Mouse (Mus musculus) gastrocnemius, postnatal 4 days (tissue): ENCODE measurements around the gene Prpf40a. TPM values are rescaled to one million over a fixed set of nuclear protein-coding genes. Genes with fewer than 3 reads are reported as not detected.

Experiments
- DNase-seq, 2 experiments: peaks; one replicate each; pipeline ENCODE4 v3.0.0; 2021 to 2022; ENCODE audit warnings: low spot score in 2 of 2, mixed read lengths in 2 of 2
- long read RNA-seq, 2 experiments: library from polyadenylated mRNA; stranded (forward); transcript quantifications; one replicate each; pipeline ENCODE4 v2.0.0; 2021
- total RNA-seq, 2 experiments: library from RNA; stranded (reverse); gene quantifications; 2 replicates each; pipeline ENCODE4 v1.2.3; 2021

Gene Prpf40a
- total RNA-seq: 10 to 100 TPM; 58.1 to 73.1 TPM
- long read RNA-seq, experiment 1, partial matches to known transcripts: 3 of 9 reads
- long read RNA-seq, experiment 1, other reads (novel, unspliced or antisense): 3 of 9 reads
- long read RNA-seq, experiment 2, partial matches to known transcripts: 9 of 15 reads
- long read RNA-seq, experiment 2, other reads (novel, unspliced or antisense): 6 of 15 reads

DNA sequence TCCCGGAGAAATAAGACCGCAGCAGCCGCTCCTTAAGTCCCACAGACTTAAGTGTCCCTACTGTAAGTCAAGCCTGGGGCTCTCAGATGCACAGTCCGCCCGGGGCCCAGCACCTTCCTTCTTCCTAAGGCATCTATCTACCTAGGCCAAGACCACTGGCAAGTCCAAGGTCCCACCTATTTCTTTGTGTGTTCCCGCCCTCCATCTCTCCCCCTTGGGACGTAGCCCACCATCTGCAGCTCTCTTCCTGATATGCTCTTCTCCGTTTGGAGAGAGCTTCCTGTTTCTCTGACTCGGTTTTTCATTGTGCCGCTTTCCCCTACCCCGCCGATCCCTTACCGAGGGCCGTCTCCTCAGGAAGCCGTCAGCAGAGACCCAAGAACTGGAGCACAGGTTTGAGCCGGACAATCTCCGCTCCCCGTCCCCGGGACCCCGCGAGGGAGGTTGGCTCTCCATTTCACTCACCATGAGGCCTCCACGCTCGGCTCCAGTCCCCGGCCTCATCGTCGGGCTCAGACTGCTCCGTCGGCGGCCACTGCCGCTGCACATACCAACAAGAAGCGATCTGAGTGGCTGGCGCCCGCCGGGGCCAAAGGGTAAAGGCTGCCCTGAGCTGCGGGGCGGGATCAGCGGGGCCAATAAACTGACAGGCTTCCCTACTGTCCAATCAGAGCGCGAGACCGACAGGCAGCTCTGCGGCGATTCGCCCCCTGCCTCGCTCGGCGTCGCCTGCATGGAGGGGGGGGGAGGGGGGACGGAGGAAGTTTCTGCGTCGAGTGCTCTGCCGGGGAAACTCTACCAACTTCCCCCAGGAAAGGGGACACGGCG, at the start of gene Prpf40a:
Gene Prpf40a (minus strand): TSS at position 601 of the 828 bp plus-strand sequence.
- peak; percentile 100 for DNase-seq

DNA sequence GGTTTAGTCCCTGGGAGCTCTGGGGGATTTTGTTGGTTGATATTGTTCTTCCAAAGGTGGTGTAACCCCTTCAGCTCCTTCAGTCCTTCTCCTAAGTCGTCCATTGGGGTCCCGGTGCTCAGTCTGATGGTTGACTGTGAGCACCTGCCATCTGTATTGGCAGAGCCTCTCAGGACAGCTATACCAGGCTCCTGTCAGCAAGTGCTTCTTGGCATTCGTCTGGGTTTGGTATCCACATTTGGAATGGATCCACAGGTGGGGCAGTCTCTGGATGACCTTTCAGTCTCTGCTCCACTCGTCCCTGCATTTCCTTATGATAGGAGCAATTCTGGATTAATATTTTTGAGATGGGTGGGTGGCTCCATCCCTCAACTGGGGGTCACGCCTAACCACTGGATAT, 31.2 kb upstream of the Prpf40a start:
- DNase-seq: no peak

DNA sequence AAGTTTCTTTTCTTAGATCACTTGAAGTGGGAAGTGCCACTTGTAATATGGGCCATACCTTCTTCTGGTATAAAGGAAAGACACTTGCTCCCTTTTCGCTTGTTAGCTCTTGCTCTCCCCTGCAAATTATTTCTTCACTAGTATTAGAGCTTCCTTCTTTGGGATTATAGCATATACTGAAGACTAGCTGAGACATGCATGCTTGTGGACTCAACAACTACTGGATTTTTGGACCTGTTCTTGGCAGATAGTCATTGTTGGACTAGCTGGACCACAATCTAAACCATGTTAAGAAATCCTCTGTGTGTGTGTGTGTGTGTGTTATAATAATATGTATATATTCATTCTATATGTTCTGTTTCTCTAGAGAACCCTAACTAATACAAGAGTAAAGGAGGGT, 22.4 kb upstream of the Prpf40a start:
- DNase-seq: no peak

DNA sequence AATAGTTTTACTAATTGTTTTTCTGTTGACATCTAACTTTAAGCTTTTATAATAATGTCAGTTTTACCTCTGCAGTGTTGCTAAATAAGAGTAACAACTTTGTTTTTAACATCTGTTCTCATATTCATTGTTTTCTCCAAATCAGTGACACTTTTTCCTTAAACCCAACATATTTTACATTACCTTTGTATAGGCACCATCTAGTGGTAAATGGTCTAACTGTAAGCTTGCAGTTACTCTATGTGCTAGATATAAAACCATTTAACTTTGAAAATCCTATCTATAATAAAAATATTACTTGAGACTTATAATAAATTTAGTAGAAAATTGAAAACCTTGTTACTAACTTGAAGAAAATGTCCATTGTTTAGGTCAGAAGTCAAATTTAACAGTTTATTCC, 15.7 kb upstream of the Prpf40a start:
- no peak for DNase-seq

DNA sequence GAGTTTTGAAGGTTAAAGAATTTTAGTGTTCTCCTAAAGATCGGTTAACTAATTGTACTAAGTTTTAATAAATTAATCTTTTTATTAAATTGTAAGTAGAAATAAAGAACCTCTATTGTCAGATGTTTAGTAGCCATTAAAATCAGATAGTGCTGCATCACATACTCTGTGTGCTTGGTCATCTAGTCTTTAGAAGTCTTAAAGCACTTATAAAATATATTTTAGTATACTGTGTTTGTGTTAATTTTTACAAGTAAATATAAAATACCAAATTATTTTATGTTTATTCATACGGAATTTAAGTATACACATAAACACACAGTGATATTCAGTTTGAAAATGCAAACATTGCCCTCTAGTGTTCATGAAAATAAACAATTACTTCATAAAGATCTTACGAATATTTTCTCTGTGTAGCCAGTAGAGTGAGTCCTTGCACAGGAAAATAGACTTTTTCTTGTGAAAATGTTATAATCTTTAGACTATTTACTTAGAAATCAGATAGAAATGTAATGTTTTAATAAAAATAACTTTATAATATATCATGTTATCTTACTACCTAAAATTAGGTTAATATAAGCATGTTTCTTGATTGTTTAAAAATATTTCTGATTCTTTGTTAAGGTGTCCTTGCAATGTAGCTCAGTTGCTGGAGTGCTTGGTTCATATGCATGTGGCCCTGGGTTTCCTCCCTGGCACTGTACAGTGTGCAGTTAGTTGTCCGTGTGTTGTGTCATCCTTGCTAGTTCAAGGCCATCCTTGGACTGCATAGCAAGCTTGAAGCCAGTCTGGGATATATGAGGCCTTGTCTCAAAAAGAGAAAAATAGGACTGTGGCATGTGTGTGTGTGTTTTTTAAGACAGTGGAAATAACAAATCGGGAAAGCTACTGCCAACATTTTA, 13.5 kb upstream of the Prpf40a start:
- no peak for DNase-seq

DNA sequence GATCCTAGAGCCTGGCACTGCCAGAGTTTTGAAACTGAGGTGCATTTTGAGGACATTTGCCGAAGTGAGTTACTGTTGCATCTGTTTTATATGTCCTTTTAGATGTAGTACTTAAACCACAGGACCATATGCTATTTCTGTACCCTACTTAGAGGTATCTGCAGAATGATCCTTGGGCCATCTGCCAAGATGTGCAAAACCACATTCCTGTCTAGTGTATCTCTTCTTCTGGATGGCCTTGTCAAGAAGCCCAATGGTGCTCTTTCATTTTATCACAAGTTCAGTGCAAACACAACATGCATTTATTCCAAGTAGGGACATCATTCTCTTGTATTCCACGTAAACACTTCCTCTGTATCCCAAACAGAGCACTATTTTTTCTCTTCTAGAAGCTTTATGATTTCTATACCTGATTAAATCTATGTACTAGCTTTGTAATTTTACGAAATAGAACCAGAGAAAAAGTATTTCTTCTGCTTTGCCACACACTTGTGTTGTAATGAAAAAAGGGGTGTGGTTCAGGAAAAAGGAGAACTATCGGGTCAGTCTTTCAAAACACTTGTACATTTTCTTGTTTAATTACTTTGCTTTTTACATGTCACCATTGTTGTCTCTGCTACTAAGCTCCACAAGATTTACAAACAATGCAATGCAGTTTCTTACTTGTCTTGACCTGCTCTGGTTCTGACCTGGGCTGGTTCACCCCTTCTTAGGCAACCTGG, 9.2 kb upstream of the Prpf40a start:
- no peak for DNase-seq

DNA sequence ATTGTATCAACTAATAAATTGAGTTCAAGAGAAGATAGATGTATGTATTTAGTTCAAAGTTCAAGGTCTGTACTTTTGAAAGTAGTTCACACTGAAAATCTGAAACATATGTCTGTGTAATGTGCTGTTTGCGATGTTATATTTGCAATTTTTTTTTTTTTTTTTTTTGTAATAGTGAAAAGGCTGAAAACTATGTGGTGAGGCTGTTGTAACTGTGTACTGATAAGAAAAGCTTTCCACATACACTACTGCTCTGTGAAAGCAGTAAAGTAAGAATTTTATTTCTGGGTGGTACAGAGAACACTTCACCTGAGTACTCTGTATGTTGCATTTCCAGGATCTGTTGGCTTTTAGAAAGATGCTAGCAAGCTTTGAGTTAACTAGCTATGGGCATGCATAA, 8.1 kb upstream of the Prpf40a start:
- no peak for DNase-seq

DNA sequence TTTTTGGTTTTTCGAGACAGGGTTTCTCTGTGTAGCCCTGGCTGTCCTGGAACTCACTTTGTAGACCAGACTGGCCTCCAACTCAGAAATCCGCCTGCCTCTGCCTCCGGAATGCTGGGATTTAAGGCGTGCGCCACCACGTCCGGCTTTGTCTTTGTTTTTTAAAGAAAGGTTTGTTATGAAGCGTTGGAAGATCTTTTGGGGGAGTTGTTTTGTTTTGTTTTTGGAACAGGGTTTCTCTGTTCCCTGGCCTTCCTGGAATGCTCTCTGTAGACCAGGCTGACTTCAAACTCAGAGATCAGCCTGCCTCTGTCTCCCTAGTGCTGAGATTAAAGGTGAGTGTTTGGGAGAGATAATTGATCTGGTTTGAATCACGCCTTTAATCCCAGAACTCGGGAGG, 5.3 kb upstream of the Prpf40a start:
- DNase-seq: no peak

DNA sequence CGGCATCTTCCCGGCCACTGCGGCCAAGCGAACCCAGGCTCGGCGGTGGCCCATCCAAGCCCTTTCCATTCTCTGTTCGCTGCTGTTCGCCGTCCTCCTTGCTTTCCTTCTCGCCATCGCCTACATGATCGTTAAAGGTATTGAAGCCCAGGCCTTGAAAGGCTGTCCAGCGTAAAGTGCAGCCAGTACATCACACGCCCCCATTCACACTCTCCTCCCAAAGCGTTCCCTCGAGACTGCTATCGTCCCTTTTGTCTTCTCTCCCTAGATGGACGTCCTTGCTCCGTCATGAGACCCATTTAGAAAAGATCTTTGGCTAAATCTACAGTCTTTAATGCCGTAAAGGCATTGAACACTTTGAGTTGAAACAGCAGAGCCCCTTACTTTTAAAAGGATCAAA, 1.3 kb upstream of the Prpf40a start:
- no peak for DNase-seq

DNA sequence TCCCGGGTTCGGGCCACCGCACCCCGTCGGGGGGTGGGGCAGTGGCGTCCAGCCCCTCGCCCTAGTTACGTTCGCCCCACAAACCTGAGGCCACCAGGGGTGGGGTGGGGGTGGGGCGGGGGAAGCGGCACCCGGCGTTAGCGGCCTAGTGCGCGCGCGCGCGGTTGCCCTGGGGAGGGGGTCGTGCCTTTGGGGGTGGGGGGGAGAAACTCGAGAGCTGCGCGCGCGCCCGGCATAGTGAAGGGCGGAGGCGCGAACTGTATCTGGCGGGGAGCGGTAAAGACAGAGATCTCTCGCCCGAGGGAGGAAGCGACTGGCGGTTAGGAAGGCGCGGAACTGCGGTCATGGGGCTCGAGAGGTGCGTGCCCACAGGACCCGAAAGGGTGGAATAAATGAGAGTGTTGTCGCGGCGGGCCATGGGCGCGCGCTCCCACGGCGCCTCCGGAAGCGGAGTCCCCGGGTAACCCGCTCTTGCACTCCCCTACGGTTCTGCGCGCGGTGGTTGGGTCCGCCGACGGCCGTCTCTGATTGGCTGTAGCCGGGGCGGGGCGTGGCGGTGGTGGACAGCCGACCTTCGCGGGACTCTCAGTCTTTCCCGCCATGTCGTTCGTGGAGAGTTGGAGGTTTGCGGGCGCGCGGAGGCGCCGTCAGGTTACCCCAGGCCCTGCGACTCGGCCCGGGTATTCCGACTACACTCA, 588 bp upstream of the Prpf40a start, which contains the start of gene Arl6ip6:
Gene Arl6ip6 (plus strand): TSS at position 204 of the 698 bp plus-strand sequence.
- DNase-seq: peak; percentile 98 to 99

DNA sequence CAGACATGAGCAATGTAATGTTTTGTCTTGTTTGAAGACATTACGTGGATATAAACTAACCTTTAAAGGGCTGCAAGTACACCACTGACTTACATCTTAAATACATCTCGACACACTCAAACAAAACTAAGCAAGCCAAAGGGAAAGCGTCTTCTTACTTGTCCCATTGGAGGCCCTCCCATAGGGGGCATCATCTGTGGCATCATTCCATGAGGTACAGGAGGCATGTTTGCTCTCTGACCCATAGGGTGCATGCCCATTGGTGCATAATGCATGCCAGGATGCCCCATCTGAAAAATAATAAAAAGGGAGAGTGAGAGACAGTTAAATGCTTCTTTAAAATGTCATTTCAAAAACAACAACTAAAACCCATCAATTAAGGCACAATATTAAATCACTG, 1.3 kb downstream of the Prpf40a start:
- no peak for DNase-seq

DNA sequence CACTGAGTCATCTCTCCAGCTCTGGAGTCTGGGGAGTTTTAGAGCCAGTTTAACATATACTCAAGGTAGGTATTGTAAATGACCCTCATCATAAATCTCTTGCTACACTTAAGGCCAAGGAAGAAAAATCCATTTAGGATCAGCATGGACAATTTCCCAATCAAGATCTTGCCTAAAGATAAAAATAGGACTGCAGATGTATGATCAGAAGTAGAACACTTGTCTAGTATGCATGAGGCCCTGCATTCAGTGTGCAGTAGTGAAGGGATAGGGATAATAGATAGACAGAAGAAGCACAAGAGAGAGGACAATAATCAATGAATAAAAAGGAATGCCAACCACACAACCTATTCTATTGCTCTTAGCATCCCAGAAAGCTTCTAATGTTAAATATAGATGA, 11.2 kb downstream of the Prpf40a start:
- no peak for DNase-seq

DNA sequence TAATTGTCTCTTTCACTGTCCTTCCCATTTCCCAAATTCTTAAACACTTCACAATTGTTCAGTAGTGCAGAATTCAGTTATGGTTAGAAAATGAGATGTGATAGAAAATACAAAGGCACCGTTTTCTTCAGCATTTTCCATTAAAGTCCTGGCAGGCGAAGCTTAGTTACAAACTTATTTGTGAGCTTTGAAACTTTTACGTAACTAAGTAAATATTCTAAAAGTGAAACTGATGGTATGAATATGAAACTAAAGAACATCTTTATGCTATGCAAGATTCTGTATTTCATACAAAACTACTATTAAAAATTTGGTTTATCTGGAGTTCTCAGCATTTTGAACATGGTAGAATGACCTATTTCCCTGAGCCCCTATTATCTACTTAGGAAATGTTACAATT, 12.1 kb downstream of the Prpf40a start:
- no peak for DNase-seq

DNA sequence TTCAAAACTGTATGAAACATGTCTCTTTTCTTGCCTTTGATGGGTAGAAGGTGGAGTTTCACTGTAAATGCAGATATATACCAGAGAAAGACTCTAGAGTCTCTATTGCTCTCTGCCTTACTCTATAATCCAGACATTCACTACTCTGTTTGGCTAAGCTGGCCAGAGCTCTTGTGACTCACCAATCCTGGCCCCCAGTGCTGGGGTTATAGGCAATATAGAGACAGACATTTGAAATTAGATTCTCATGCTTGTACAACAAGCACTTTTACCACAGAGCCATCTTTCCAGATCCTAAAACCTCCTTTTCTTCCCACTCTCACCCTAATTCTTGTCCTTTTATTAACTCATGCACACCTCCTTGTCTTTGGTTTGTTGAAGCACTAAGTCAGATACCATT, 17.1 kb downstream of the Prpf40a start:
- DNase-seq: no peak

DNA sequence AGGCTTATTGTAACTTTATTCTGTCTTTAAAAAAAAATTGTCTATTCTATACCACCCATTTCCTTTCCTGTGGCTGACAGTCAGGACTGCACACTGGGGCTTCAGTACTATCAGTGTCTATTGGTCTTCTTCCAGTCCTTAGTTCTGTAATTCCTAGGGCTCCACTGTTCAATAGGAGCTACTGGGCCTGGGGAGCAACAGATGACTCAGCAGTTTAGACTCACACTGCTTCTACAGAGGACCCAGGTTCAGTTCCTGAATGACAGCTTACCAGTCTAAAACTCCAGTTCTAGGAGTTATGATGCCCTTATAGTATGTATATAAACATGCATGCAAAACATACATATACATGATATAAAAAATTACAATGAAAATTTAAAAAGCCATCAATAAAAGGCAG, 44.2 kb downstream of the Prpf40a start:
- DNase-seq: no peak

DNA sequence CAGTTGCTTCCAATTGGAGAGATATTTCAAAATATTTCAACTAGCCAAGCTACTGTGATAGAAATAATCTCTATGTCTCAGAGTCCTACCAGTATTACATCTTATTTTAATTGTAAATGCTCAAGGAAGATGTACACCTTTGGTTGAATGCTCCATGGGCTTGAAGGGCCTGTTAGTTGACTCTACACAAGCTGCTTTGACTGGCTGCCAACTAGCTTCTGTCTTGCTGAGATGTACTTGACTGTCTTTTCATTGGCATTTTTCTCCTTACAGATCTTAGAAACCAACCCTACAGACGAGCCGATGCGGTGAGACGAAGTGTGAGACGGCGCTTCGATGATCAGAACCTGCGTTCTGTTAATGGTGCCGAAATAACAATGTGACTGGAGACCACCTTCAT, 59.5 kb downstream of the Prpf40a start:
- no peak for DNase-seq

DNA sequence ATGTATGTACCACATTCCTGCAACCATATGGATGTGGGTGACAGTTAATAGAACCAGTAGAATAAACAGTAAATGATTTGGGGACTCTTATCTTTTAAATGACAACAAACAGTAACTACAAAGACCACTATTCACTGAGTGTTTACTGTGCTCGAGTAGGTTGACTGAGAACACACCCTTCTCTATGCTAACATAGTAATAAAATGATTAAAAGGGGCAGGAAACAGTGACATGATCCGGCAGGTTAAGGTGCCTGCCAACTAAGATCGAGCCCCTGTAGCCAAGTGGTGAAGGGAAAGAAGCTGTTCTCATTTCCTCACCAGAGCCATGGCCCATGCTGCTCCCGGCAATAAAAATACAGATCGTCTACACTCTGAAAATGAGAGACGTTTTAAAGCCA, 62.0 kb downstream of the Prpf40a start:
- DNase-seq: no peak

DNA sequence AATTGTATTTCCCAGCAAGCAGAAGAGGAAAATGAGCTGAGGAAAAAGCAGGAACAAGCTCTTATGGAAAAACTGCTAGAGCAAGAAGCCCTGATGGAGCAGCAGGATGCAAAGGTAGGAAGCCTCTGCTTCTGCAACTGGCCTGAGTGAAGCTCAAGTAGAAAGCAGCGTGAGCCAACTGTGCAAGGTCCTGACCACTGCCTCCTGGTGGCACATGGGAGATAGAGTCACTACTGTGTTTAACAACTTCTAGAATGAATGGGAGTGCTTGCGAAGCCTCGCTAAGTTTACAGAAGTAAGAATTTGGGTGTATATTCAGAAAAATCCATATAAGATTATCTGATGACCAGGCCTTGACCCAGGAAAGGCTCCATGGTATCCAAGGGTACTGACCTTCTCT, 65.1 kb downstream of the Prpf40a start:
- no peak for DNase-seq

DNA sequence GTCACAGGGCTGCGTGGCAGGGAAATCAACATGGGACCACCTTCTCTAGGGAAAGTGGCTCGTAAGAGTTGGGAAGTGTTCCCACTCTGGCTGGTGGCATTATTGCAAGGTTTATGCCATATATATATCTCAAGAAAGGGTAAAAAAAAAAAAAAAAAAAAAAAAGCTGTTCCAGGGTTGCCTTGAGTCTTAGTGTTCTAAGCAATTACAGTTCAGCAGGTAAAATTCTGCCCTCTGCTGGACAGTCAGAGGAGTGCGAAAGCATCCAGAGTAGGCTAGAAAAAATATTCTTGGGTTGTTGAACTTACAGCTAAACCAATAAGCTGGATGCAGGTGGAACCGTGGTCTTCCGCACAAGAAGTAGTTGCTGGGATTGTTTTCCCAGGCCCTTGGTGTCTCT, 69.3 kb downstream of the Prpf40a start:
- no peak for DNase-seq

DNA sequence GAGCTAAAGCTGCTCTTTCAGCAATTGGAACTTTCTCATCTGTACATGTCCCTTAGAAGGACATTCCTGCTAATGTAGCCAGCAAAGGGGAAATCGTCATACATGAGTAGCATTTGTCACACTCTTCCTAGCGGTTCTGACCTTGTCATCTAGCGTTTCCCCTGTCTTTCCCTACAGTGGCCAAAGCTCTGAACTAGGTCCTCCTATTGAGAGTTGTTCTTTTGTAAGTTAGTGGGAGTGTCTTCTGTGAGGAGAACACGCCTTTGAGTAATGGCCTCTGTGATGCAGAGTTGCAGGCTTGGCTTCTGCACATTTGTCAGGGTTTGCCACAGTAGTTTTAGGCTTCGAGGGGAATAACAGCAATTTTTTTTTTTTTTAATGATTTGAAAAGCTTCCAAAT, 82.5 kb downstream of the Prpf40a start:
- no peak for DNase-seq

DNA sequence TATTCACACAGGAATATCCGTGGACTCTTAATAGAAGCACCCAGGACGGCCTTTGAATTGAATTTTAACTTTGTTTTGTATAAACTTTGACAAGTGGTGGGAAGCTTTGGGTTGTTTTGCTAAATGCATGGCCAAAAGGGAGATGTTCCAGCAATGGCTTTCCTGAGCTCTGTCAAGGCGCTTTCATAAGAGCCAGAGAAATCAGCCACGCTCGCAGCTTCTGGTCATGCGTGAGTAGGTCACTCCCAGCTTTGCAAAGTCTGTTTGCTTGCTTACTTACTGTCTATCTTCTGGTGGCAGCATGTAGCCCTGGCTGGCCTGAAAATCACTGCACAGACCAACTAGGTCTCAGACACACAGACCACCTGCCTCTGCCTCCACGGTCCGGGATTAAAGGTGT, 84.6 kb downstream of the Prpf40a start:
- no peak for DNase-seq
